Mouse (Mus musculus): ENCODE results near the gene Uchl5. TPM values are rescaled to one million over a fixed set of nuclear protein-coding genes. Genes with fewer than 3 reads are reported as not detected.

Uchl5 gene
- polyA plus RNA-seq, 1 experiment from 2014 or later: 114 TPM

DNA sequence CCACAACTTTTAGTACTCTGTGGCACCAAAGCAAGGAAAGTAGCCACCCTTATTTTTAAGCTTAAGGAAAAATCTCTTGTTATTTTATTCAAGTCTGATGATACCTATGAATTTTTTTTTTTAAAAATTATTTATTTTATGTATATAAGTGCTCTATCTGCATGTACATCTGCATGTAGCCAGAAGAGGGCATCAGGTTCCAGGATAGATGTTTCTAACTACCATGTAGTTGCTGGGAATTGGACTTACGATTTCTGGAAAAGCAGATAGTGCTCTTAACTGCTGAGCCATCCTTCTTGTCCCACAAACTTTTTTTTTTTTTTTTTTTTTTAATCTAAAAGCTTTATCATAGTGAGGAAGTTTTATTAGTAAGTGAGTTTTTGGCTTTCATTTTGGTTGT lies 12.6 kb upstream of the Uchl5 start:
- Histone ChIP-seq H3K36me3 (peaks cover 53% of the 10 kb centered on the region), H3K4me3 (no peak overlapping the region), H3K27me3 (ENCODE audit: low read depth, poor library complexity, severe bottlenecking) (no peaks in the 10 kb centered on the region), H3K4me1 (no peaks in the 10 kb centered on the region), H3K9me3 (replicated peaks) (no peaks in the 10 kb centered on the region), H3K27ac (no peak overlapping the region)
- no peak for DNase-seq (ENCODE audit: low spot score)
- 82% methylated on average over 1 of the region's 1 CpGs for WGBS

DNA sequence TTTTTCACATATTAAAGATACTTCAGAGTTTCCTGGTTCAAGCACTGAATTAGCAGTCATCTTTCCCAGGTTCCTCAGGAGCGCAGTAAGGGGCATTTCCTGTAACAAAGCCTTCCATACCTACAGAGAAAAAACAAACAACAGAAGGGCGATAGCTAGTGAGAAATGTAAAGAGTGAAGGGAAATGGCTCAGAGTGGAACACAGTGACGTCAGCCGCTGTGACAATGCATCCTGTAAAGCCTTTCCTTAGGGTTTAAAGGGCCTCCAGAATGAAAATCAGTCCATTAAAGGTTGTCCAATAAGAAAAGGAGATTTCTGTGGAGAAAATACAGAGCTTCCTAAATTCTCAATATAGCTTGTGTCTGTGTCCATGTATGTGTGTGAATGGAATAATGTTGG lies 11.3 kb upstream of the Uchl5 start:
- WGBS: 91% methylated on average over 4 of the region's 4 CpGs
- Histone ChIP-seq H3K4me1 (peaks cover 6% of the 10 kb centered on the region), H3K4me3 (no peak overlapping the region), H3K27me3 (ENCODE audit: low read depth, poor library complexity, severe bottlenecking) (no peaks in the 10 kb centered on the region), H3K9me3 (replicated peaks) (no peaks in the 10 kb centered on the region), H3K36me3 (peaks cover 53% of the 10 kb centered on the region), H3K27ac (no peak overlapping the region)
- DNase-seq (ENCODE audit: low spot score): no peak

DNA sequence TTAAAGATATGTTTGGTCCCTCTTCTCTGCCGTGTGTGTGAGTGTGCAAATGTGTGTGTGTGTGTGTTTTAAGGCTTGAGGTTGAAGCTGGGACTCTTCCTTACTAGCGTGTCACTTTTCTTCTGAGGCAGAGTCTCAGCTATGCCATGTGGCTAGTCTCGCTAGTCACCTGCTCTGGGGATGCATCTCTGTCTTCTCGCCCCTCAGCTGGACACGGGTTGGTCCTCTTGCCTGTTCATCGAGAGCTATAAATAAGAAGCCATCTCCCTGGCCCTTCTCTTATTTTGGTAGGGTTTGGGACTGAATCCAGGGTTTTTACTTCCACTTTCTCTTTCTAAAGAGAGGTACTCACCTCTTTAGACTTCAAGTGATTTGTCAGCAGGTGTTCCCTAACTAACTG lies 10.8 kb upstream of the Uchl5 start:
- Histone ChIP-seq H3K36me3 (peaks cover 49% of the 10 kb centered on the region), H3K4me1 (peaks cover 6% of the 10 kb centered on the region), H3K27me3 (ENCODE audit: low read depth, poor library complexity, severe bottlenecking) (no peaks in the 10 kb centered on the region), H3K27ac (no peak overlapping the region), H3K9me3 (replicated peaks) (no peaks in the 10 kb centered on the region), H3K4me3 (no peak overlapping the region)
- no peak for DNase-seq (ENCODE audit: low spot score)
- 95% methylated on average over 6 of the region's 6 CpGs for WGBS

DNA sequence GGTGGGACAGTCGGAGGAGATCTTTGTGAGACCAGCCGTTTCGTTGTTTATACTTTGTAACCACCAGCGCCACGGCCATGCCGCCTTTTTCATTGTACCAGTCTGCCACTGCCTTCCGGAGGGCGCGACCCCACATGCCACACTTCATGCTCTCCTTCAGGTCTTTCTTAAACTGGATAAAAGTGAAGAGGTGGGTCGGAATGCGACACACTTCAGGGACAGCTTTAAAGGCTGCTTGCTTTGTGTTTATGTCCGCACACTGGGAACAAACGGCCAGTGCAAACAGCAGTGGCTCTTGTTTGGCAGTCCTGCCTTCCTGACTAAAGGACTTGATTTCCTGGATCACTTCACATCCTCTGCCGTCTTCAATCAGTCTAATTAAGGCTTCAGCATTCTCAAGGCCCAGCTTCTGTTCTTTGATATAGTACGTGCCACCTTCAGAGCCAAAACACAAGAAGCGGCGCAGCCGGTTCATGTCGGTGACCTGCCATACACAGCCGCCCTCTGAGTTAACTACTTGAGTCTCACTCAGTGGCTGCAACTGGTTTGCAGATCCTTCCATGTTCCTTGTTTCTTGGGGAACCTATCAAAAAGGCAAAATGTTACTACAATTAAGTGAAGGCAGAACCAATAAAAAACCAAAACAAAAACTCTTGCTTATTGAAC lies 6.5 kb upstream of the Uchl5 start:
- no peak overlapping the region for H3K4me3 ChIP-seq
- no peak for DNase-seq (ENCODE audit: low spot score)
- H3K36me3 ChIP-seq: peaks cover 29% of the 10 kb centered on the region
- peaks cover 6% of the 10 kb centered on the region for H3K4me1 ChIP-seq
- H3K27ac ChIP-seq: no peak overlapping the region
- H3K27me3 ChIP-seq (ENCODE audit: low read depth, poor library complexity, severe bottlenecking): no peaks in the 10 kb centered on the region
- H3K9me3 ChIP-seq (replicated peaks): no peaks in the 10 kb centered on the region
- 71% methylated on average over 20 of the region's 20 CpGs for WGBS

DNA sequence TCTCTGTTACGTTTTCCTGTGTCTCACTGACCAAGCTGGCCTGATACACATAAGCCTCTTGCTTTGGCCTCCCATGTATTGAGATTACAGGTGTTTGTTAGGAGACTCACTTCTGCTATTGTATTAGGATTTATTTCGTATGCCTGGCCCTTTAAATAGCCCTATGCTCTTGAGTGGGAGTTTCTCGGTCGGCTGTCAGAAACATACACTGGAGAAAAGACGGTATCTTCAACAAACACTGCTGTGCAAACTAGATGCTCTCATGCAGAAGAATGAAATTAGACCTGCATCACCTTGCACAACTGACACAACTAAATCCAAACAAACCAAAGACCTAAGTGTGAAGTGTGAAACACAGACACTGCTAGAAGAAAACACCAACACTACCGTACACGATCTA lies 4.0 kb upstream of the Uchl5 start:
- Histone ChIP-seq H3K36me3 (peaks cover 16% of the 10 kb centered on the region), H3K4me1 (peaks cover 8% of the 10 kb centered on the region), H3K27ac (no peak overlapping the region), H3K4me3 (no peak overlapping the region), H3K9me3 (replicated peaks) (no peaks in the 10 kb centered on the region), H3K27me3 (ENCODE audit: low read depth, poor library complexity, severe bottlenecking) (no peaks in the 10 kb centered on the region)
- no peak for DNase-seq (ENCODE audit: low spot score)
- 94% methylated on average over 7 of the region's 7 CpGs for WGBS

DNA sequence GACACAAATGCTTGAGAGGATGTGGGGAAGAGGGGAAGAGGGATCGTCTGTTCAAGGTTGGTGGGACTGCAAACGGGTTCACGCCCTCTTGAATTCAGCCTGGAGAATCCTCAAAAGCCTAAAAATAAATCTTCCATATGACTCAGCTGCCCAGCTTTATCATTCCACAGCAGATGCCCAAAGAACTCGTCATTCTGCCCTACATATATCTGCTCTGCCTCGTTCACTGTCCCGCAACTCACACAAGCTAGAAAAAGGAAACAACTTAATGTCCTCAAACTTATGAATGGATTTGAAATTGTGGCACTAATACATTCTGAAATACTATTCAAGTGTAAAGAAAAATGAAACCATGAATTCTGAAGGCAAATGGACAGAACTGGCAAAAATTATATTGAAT lies 3.2 kb upstream of the Uchl5 start:
- H3K4me3 ChIP-seq: no peak overlapping the region
- 86% methylated on average over 6 of the region's 6 CpGs for WGBS
- peaks cover 16% of the 10 kb centered on the region for H3K36me3 ChIP-seq
- H3K9me3 ChIP-seq (replicated peaks): no peaks in the 10 kb centered on the region
- no peak for DNase-seq (ENCODE audit: low spot score)
- peaks cover 15% of the 10 kb centered on the region for H3K4me1 ChIP-seq
- no peak overlapping the region for H3K27ac ChIP-seq
- H3K27me3 ChIP-seq (ENCODE audit: low read depth, poor library complexity, severe bottlenecking): no peaks in the 10 kb centered on the region

DNA sequence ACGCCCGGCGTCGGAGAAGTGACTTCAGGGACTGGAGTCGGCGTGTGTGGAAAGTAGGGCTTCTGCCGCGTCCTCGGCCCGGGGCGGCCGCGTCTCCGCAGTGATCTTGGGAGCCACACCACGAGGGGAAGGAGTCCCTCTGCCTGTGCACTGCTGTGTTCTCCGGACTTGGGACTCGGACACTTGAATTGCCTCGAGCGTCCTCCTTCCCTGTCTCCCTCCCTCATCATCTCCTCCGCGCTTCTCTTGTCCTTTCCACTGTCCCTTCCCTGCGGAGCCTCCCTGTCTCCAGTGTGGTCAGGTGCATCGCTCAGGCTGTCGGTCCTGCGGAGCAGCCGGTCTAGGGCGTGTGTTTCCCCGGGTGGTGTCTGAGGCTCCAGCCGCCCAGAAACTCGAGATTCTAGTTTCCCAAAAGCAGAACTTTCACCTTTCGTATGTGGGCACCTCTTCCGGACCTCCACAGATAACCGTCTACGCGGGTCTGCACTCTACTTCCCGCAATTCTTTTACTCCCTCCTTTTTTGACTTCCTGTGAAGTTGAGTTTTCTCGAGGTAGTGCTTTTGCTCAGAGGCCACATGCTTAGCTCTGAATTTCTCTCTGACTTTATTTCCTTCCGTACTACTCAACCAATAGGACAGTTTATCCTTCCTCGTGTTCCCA lies 616 bp downstream of the Uchl5 start:
- WGBS: under 1% methylated on average over 39 of the region's 39 CpGs
- H3K27ac ChIP-seq: peak overlapping the region; percentile 90
- H3K4me1 ChIP-seq: peaks cover 9% of the 10 kb centered on the region
- no peaks in the 10 kb centered on the region for H3K27me3 ChIP-seq (ENCODE audit: low read depth, poor library complexity, severe bottlenecking)
- peaks cover 6% of the 10 kb centered on the region; the same call in 1 of the 2 replicates for H3K36me3 ChIP-seq
- peak overlapping the region; percentile 87 for H3K4me3 ChIP-seq
- no peaks in the 10 kb centered on the region for H3K9me3 ChIP-seq (replicated peaks)
- DNase-seq (ENCODE audit: low spot score): no peak

DNA sequence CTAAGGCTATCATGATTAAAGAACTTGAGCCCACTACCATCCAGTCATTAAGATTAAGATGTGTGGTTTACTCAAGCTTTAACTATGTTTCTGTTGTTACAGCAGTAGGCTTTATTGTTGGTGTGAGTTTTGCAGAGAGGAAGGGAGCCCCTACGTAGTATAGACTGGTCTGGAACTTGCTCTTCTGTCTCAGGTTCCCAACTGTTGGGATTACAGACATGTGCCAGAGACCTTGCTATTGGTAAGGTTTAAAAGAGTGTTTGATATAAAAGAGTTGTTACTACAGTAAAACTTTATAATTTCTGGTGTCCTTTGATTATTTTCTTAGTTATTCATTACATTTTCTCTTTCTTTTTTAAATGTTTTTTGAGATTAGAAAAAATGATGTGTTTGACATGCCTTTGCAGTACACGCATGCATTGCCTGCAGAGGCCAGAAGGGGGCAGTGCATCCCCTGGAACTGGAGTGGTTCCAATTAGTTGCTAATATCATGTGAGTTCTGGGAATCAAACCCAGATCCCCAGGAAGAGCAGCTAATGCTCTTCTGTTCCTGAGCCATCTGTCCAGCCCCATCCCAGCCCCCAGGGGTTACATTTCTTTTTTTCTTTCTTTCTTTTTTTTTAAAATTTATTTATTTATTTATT lies 11.6 kb downstream of the Uchl5 start:
- H3K36me3 ChIP-seq: peaks cover 24% of the 10 kb centered on the region
- no peaks in the 10 kb centered on the region for H3K4me1 ChIP-seq
- no peaks in the 10 kb centered on the region for H3K9me3 ChIP-seq (replicated peaks)
- no peak overlapping the region for H3K4me3 ChIP-seq
- peak; percentile 55 for DNase-seq (ENCODE audit: low spot score)
- 71% methylated on average over 2 of the region's 2 CpGs for WGBS
- no peak overlapping the region for H3K27ac ChIP-seq
- H3K27me3 ChIP-seq (ENCODE audit: low read depth, poor library complexity, severe bottlenecking): no peaks in the 10 kb centered on the region

DNA sequence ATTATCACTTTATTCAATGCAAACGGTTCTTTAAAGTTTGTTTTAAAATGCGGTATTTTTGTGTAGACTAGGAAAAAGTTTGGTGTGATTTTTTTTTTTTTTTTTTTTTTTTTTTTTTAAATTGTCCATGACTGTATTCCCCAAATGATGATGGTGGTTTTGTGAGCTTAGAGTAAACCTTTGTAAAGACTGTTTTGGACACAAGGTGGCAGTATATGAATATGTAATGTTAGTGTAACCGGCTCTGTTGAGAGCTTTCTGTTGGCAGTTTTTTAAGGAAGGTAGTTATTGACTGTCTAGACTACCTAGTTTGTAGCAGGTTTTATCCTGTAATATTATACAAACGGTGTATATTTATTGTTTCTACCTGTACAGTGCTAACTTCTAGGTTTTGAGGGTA lies 26.5 kb downstream of the Uchl5 start:
- DNase-seq (ENCODE audit: low spot score): no peak
- no peaks in the 10 kb centered on the region for H3K27me3 ChIP-seq (ENCODE audit: low read depth, poor library complexity, severe bottlenecking)
- 55% methylated on average over 4 of the region's 4 CpGs for WGBS
- no peaks in the 10 kb centered on the region for H3K9me3 ChIP-seq (replicated peaks)
- H3K4me1 ChIP-seq: no peaks in the 10 kb centered on the region
- H3K27ac ChIP-seq: no peak overlapping the region
- no peak overlapping the region for H3K4me3 ChIP-seq
- peaks cover 24% of the 10 kb centered on the region for H3K36me3 ChIP-seq

DNA sequence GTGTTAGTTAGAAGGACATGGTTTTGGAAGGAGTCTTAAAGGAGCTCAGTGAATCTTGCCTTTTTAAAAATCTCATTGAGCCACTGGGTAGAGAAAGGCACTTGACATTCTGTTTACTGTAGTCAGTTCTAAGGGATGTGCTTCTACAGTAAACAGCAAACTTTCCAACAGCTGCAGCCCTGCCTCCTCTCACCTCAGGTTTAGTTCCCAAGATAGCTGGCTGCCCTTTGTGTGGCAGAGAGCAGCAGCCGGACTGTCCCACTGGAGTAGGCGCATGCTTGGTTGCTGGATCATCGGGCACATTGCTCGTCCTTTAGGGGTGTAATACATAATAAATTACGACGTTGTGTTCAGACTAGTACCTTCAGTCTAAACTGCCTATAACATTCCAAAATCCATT lies 32.0 kb downstream of the Uchl5 start:
- Histone ChIP-seq H3K9me3 (replicated peaks) (no peaks in the 10 kb centered on the region), H3K36me3 (peaks cover 22% of the 10 kb centered on the region), H3K27ac (no peak overlapping the region), H3K4me3 (no peak overlapping the region), H3K4me1 (no peaks in the 10 kb centered on the region), H3K27me3 (ENCODE audit: low read depth, poor library complexity, severe bottlenecking) (no peaks in the 10 kb centered on the region)
- WGBS: 92% methylated on average over 6 of the region's 6 CpGs
- no peak for DNase-seq (ENCODE audit: low spot score)

DNA sequence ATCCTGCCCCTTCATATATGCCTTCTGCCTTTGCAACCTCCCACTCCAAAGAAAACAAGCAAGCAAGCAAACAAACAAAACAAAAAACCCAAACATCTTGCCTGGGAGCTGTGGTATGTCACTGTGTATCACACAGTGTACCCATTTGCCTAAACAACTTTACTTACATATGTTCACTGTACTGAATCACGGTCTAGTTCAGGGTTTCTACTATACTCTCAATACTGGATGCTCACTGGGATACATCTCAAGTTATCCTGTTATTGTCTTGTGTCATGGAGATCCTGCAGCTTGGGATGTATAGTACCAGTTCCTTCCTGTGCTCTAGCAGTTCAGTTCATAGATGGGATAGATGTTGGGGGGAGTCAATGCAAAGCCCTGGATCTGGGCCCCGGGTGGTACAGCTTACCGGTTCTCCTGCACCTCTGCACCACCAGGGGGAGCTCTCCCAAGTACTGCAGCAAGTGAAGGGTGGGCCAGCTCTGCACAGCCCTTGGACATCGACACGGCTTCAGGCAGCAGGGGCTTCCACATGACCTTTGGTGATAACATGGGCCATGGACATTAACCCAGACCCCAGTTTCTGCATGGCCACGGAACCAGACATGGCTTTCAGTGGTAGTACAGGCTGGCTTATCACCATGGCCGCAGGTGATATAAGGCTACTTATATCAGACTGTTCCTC lies 36.7 kb downstream of the Uchl5 start:
- Histone ChIP-seq H3K4me3 (no peak overlapping the region), H3K9me3 (replicated peaks) (no peaks in the 10 kb centered on the region), H3K27me3 (ENCODE audit: low read depth, poor library complexity, severe bottlenecking) (no peaks in the 10 kb centered on the region), H3K27ac (no peak overlapping the region), H3K4me1 (no peaks in the 10 kb centered on the region), H3K36me3 (peaks cover 3% of the 10 kb centered on the region; the same call in 1 of the 2 replicates)
- 47% methylated on average over 7 of the region's 7 CpGs for WGBS
- peak; percentile 81 for DNase-seq (ENCODE audit: low spot score)

DNA sequence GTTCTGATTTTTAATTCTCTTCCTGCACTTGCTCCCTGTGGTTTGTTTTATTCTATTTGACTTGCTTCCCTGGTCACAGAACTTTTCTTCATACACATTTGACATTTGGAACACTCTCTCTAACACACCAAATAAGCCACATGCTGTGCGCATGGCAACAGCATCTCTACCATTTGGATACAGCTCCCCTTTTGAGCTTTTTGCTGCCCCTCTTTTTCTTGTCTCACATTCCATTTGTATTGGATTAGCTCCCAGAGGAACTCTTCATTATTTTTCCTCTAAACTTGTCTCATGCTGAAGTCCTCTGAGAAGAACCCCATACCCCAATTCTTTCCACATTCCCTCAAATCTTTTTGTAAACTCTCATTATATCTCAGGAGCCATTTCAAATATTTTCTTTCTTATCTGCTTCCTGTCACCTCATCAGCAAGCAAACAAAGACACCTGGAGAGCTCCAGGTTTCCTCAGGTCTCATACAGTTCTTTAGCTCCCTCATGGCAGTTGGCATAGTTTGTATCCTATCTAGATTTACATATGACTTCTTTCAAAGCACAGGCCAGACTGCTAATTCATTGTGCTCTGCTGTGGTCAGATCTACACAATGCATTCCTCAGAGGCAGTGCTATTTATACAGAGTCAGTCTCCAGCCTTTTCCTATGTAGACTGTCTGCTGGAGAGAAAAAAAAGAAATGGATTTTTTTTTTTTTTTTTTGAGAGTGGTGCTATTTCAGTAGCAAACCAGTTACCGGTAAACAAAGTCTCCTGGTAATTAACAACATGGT lies 43.2 kb downstream of the Uchl5 start:
- Histone ChIP-seq H3K4me1 (no peaks in the 10 kb centered on the region), H3K9me3 (replicated peaks) (no peaks in the 10 kb centered on the region), H3K27me3 (ENCODE audit: low read depth, poor library complexity, severe bottlenecking) (no peaks in the 10 kb centered on the region), H3K4me3 (no peak overlapping the region), H3K27ac (no peak overlapping the region), H3K36me3 (no peaks in the 10 kb centered on the region)
- DNase-seq (ENCODE audit: low spot score): no peak
- WGBS: 81% methylated on average over 2 of the region's 2 CpGs
